Mouse (Mus musculus) heart, embryonic 10.5 days (tissue): ENCODE data around the gene Usp53. TPM values are rescaled to one million over a fixed set of nuclear protein-coding genes. Genes with fewer than 3 reads are reported as not detected.
"Not testable (repeated sequence)": the region's sequence is repeated elsewhere in the genome, so short reads cannot be mapped to it uniquely, and the experiment has no call there.

Experiments used
- DNase-seq: peaks from one replicate; pipeline ENCODE4 v3.0.0-alpha.2; 2017; ENCODE audit warnings: low spot score
- H3K27ac ChIP-seq: fragments of 300-500 bp; sonication (generic); 2 replicates; pipeline ENCODE4 v1.5.1; 2016; ENCODE audit warnings: mild to moderate bottlenecking
- H3K27me3 ChIP-seq: fragments of 300-500 bp; sonication (generic); 2 replicates; pipeline ENCODE4 v1.6.1; 2016; ENCODE audit warnings: mild to moderate bottlenecking; ENCODE audit not compliant: poor library complexity, insufficient read depth, severe bottlenecking
- H3K36me3 ChIP-seq: fragments of 300-500 bp; sonication (generic); 2 replicates; pipeline ENCODE4 v1.6.1; 2016; ENCODE audit warnings: mild to moderate bottlenecking, moderate library complexity
- H3K4me1 ChIP-seq: fragments of 300-500 bp; sonication (generic); 2 replicates; pipeline ENCODE4 v1.6.1; 2016; ENCODE audit warnings: mild to moderate bottlenecking
- H3K4me3 ChIP-seq: fragments of 300-500 bp; sonication (generic); 2 replicates; pipeline ENCODE4 v1.5.1; 2016; ENCODE audit warnings: mild to moderate bottlenecking, moderate library complexity
- H3K9me3 ChIP-seq: fragments of 300-500 bp; sonication (generic); 2 replicates; pipeline ENCODE4 v1.6.1; 2016; ENCODE audit warnings: mild to moderate bottlenecking, moderate library complexity
- WGBS: fragments of 180-500 bp; shearing (Covaris S2); methylation state at CpG from one replicate; pipeline ENCODE4 v1.1.7; 2016; 5-methylcytosine and 5-hydroxymethylcytosine counted together
- polyA plus RNA-seq: library from polyadenylated mRNA; unstranded; fragments of >200 nt; fragmentation: Nextera tagmentation; extraction: Ambion mirVana; gene quantifications from 2 replicates; pipeline ENCODE4 v1.2.1, GENCODE M21; 2016

Gene Usp53
- polyA plus RNA-seq, 1 experiment from 2014 or later, result 9.9 TPM

DNA sequence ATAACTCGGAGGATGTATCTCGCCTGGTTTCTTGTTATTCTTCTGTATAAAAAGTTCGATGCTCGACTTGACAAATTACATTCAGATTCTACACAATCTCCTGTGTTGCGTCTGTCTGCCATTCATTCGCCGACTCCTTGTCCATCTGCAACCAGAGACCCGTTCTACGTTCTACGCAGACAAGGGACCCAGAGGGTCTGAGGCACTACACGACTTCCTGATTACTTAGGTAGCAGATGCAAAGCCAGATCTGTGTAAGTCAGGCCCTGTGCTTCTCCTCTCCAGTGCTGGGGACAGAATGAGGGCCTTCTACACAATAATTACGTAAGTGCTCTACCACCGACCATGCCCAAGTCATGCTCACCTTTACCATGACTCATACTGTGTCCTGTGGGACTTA is 47.1 kb downstream of the Usp53 start:
- H3K9me3 ChIP-seq, H3K4me1 ChIP-seq, H3K27me3 ChIP-seq, H3K4me3 ChIP-seq, H3K27ac ChIP-seq, DNase-seq: not testable (repeated sequence)
- 85% methylated on average over 13 of the region's 13 CpGs for WGBS
- peaks cover 15% of the 10 kb centered on the region; the same call in 1 of the 2 replicates for H3K36me3 ChIP-seq

DNA sequence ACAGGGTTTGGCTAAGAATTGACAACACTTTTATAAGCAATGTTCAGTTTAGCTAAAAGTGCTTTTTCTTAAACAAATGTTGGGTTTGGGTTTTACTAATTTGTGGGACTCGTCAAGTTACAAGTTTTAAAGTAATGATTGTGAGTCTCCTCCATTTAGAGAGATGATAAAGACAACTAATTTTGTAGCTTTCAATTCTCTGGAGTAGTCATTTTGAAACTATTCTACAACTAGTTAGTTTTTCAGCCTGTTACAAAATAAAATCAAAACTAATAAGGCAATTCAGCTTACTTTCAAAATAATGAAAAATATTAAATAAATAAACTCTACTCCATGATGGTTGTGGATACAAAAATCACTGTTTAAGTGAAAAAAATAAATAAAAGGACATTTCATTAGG is 51.8 kb downstream of the Usp53 start:
- 81% methylated on average over 1 of the region's 1 CpGs for WGBS
- DNase-seq, result no peak

DNA sequence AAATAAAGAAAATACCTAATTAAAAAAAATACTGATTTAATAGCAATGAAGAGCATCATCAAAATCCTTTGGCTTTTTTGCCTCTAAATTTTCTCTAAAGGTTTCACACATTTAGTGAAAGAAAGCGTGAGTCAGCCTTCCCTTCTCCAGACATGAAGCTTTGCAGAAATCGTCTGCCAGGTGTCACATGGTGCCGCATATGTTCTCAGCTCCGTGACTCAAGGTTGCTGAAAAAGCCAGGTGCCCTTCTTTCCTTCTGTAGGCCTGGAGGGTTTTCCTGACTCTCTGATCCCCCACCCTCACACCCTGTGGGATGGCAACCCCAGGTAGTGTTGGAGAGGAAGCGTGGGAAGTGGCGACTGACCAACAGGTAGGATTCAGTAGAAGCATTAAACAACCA is 54.6 kb downstream of the Usp53 start:
- H3K36me3 ChIP-seq, result peaks cover 31% of the 10 kb centered on the region; the same call in 1 of the 2 replicates
- H3K27ac ChIP-seq, result no peak overlapping the region
- 87% methylated on average over 6 of the region's 6 CpGs for WGBS
- H3K27me3 ChIP-seq, result no peaks in the 10 kb centered on the region
- peaks cover 10% of the 10 kb centered on the region for H3K4me1 ChIP-seq
- H3K4me3 ChIP-seq, result no peak overlapping the region
- H3K9me3 ChIP-seq, result no peaks in the 10 kb centered on the region
- DNase-seq, result no peak

More for the DNA sequence above, 51.8 kb downstream of the Usp53 start:
- Histone ChIP-seq H3K27ac (no peak overlapping the region), H3K36me3 (peaks cover 23% of the 10 kb centered on the region; the same call in 1 of the 2 replicates), H3K4me1 (no peaks in the 10 kb centered on the region), H3K27me3 (no peaks in the 10 kb centered on the region), H3K4me3 (no peak overlapping the region), H3K9me3 (no peaks in the 10 kb centered on the region)

DNA sequence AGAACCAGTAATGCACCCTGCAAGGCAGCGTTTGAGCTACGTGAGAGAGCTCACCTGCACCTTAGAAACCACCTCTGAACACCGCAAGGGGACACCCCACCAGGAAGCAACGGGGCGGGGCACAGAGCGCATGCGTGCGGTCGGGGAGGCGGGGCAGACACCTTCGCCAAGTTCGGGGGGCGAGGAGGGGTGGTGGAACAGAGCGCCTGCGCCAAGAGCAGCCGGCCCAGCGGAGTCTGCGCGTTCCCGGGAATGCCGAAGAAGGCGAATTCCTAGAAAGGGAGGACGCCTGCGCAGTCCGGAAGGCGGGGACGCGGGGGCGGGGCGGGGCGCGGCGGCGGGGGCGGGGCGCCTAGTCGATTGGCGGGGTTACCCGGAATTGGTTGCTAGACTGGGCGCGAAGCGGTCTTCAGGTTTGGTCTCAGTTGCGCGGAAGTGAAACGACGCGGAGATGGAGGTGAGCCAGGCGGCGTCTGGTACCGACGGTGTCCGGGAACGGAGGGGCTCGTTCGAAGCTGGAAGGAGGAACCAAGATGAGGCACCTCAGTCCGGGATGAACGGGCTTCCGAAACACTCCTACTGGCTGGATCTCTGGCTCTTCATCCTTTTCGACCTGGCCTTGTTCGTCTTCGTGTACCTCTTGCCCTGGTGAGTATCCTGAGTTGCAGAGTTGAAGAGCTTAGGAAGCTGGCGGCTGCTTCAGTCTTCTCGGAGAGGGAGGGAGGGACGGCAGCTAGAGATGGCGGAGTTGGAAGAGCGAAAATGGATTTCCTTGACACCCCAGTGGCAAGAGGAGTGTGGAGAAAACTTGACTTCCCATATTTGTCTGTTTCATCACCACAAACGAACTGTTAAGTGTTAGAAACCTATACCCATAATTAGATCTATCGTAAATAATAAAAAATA is 60.0 kb downstream of the Usp53 start, which contains the start of gene 1810037I17Rik:
TSS of gene 1810037I17Rik (plus strand) at position 195 of the 906 bp plus-strand sequence.
- under 1% methylated on average over 68 of the region's 68 CpGs for WGBS
- Histone ChIP-seq H3K36me3 (peaks cover 17% of the 10 kb centered on the region; the same call in 1 of the 2 replicates), H3K27ac (peak within 1 kb of the TSS; percentile 89), H3K4me1 (peaks cover 30% of the 10 kb centered on the region), H3K27me3 (no peaks in the 10 kb centered on the region), H3K4me3 (peak within 1 kb of the TSS; percentile 69), H3K9me3 (no peaks in the 10 kb centered on the region)
- peak; percentile 99 for DNase-seq

DNA sequence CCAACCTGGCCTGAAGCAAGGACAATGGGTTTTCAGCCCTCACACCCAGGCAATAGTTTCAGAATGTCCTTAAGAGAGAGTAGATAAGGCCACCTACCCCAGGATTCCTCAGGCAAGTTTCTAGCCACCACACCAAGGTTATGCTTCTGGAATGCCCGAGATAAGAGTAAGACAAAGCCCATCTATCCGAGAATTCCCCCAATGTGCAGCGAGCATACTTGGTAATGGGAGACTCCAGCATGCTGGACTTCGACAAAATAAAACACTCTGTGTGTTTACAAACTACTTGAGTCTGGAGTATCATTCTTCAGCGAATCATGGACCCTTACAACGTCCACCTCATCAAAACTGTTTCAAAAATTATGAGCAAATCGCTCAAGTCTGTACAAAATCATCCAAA is 61.2 kb downstream of the Usp53 start:
- Histone ChIP-seq H3K4me1 (peaks cover 30% of the 10 kb centered on the region), H3K27ac (peak overlapping the region; percentile 89), H3K4me3 (peak overlapping the region; percentile 69), H3K27me3 (no peaks in the 10 kb centered on the region), H3K9me3 (no peaks in the 10 kb centered on the region), H3K36me3 (peaks cover 17% of the 10 kb centered on the region; the same call in 1 of the 2 replicates)
- DNase-seq, result no peak
- WGBS, result 37% methylated on average over 7 of the region's 7 CpGs

DNA sequence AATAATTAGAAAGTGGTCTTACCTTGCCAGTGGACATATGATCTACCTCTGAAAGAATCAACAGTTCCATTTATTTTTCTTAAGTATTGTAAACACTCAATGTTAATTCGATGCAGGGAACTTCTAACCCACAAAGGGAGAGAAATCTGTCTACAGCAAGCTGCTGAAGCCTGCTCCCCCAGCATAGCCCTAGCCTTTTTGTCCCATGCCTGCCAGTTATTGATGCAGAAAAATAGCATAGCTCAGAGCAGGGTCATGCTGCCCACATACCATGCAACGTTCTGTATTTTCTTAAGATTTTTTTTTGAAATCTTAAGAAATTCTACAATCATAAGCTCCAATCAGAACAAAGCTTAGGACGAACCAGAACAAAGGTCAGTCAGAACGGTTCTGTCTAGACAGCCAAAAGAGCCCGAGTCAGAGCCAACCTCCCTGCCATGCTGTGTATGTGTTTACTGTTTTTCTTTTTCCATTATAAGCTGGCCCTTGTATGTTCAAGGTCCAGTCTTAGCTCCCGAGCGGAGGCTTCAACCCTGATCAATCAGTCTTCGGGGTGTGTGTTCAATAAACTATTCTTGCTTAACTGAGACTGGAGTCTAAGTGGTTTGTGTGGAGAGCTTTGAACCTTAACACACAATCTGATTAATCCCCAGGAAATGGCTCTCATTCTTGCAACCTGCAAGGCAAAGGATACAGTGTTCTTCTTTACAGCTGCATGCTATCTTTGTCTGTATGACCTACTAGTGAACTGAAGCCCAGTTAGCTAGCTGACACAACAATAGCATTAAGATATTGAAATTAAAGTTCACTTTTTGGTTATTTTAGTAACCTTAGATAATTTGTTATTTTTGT is 62.4 kb downstream of the Usp53 start:
- Histone ChIP-seq H3K27ac (no peak overlapping the region), H3K27me3 (no peaks in the 10 kb centered on the region), H3K4me1 (peaks cover 30% of the 10 kb centered on the region), H3K4me3 (no peak overlapping the region), H3K9me3 (no peaks in the 10 kb centered on the region), H3K36me3 (peaks cover 10% of the 10 kb centered on the region; the same call in 1 of the 2 replicates)
- DNase-seq, result no peak
- WGBS, result 86% methylated on average over 8 of the region's 8 CpGs

DNA sequence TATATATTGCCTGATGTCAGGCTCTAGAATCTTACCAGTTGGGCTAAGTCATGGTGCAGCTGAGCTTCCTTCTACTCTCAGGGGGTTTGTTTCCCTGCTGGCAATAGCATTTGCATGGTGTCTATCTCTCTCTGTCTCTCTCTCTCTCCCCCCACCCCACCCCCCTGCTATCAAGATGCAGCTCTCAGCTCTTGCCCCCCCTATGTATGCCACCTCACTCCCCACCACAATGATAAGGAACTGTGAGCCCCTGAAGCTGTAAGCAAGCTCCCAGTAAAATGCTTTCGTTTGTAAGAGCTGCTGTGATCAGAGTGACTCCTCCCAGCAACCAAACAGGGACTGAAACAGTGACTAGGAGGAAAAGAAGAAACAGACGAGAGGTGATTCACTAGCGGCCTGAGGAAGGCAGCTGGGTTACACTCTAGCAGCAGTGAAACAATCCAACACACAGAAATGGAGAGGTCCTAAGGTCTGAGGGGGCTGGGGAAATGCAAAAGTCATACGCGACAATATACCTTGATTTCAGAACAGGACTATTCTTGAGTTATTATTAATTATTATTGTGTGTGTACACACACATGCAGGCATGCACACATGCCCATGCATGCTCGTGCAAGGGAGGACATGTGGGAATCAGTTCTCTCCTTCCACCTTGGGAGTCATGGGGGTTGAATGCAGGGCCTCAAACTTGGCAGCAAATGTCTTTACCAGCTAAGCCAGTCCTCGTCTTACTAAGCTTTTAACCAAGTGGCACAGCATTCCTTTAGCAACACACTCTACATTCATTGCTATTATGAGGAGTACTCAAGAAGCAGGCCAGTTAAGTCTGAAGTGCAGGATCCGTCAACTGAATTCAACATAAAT is 63.5 kb downstream of the Usp53 start:
- Histone ChIP-seq H3K27me3 (no peaks in the 10 kb centered on the region), H3K27ac (no peak overlapping the region), H3K9me3 (no peaks in the 10 kb centered on the region), H3K4me3 (no peak overlapping the region), H3K36me3 (no peaks in the 10 kb centered on the region), H3K4me1 (peaks cover 20% of the 10 kb centered on the region)
- DNase-seq, result no peak
- 54% methylated on average over 8 of the region's 8 CpGs for WGBS

DNA sequence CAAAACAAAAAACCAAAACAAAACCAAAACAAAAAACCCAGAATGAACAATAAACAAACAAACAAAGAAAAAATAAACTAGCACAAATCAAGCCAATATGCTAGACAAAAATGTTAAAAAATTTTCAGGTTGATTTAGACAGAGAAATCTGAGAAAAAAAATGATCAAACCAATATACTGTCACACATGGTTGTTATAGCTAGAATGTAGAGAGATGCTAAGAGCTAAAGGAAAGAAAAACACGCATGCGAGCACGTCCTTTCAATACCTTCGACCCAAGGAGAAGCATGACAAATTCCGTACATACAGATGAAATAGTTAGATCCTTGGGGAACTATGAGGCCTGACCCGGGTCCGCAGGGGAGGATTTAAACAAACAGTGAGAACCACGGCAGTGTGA is 65.0 kb downstream of the Usp53 start, which contains the start of gene Gm10959:
TSS of gene Gm10959 (minus strand) at position 101 of the 400 bp plus-strand sequence.
- no peaks in the 10 kb centered on the region for H3K36me3 ChIP-seq
- no peak within 1 kb of the TSS for H3K27ac ChIP-seq
- WGBS, result 85% methylated on average over 8 of the region's 8 CpGs
- H3K4me1 ChIP-seq, result peaks cover 20% of the 10 kb centered on the region
- no peaks in the 10 kb centered on the region for H3K9me3 ChIP-seq
- no peak within 1 kb of the TSS for H3K4me3 ChIP-seq
- H3K27me3 ChIP-seq, result no peaks in the 10 kb centered on the region
- DNase-seq, result no peak

DNA sequence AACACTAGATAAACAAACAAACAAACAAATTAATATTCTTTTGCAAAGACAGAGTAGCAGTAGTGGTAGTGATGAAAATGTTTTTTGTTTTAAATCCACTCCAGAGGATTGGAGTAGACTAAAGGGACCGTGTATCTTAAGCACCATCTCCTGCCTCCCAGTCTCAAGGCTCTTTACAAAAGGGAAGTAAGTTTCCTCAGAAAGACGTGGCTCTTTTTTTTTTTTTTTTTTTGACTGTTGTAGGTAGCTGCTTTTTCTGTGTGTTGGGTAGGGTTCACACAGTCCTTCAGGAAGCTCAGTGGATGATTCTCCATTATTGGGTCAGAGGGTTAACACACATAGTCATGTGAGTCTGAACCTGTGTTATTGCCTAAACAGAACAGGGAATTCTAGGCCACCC is 65.6 kb downstream of the Usp53 start:
- Histone ChIP-seq H3K4me3 (no peak overlapping the region), H3K36me3 (no peaks in the 10 kb centered on the region), H3K9me3 (no peaks in the 10 kb centered on the region), H3K4me1 (peaks cover 20% of the 10 kb centered on the region), H3K27ac (no peak overlapping the region), H3K27me3 (no peaks in the 10 kb centered on the region)
- DNase-seq, result no peak
- 72% methylated on average over 2 of the region's 2 CpGs for WGBS

DNA sequence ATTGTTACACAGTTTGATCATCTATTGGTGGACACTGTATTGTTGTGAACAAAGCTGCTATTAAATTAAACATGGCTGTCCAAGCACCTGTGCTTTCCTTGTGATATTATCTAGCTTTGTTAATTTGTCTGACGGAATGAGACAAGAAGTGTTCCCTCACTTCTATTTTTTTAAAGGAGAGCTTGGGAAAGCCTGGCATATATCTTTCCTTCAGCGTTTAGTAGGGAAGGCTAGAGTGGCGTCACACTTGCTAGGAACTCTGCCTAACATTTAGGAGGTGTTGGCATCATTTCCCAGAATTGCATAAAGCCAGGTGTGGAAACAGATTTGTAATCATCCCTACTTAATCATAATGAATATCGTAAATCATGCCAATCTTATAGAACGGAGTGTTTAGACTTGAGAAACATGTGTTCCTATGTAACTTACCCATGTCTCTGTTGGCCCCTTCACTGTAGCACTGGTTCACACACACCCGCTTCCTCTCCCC is 68.1 kb downstream of the Usp53 start:
- no peak for DNase-seq
- 71% methylated on average over 6 of the region's 6 CpGs for WGBS

DNA sequence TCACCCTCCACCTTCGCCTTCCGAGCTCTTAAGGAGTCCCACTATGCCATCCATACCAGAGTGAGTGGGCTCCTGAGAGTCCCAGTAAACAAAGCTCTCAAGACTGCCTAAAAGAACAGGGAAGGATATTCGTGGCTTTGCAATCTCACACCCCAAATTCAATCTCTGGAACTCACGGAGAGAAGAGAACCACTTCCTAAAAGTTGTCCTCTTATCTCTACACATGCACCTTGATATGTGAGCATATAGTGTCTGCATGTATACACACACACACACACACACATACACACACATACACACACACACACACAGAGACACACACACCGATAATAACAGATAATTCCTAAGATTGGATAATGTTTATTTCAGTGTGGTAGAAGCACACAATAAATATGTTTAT is 68.8 kb downstream of the Usp53 start:
- no peak overlapping the region for H3K27ac ChIP-seq
- no peak for DNase-seq

More for the DNA sequence above, 68.1 kb downstream of the Usp53 start:
- H3K27me3 ChIP-seq, result no peaks in the 10 kb centered on the region
- no peaks in the 10 kb centered on the region for H3K36me3 ChIP-seq
- no peaks in the 10 kb centered on the region for H3K9me3 ChIP-seq
- peaks cover 8% of the 10 kb centered on the region for H3K4me1 ChIP-seq
- H3K4me3 ChIP-seq, result no peak overlapping the region
- no peak overlapping the region for H3K27ac ChIP-seq

DNA sequence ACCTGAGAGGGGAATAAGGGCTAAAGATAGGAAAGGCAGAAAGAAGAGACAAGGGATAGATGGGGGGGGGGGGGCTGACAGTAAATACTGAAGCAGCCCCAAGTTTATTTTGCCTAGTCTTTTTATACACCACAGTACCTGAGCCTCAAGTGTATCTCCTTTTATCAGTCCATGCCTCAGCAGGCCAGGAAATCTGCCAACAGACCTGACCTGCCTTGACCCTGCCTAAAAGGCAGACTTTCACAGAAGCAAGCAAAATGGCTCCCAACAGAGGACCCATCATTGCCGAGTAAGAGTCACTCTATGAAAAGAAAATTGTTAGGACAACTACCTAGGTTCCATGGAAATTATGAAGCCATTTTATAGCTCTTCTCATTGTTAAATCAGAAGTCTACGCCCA is 76.5 kb downstream of the Usp53 start:
- Histone ChIP-seq H3K27ac (no peak overlapping the region), H3K4me3 (no peak overlapping the region), H3K4me1 (no peaks in the 10 kb centered on the region), H3K36me3 (no peaks in the 10 kb centered on the region), H3K9me3 (no peaks in the 10 kb centered on the region), H3K27me3 (no peaks in the 10 kb centered on the region)
- 77% methylated on average over 2 of the region's 2 CpGs for WGBS
- no peak for DNase-seq

More for the DNA sequence above, 68.8 kb downstream of the Usp53 start:
- peaks cover under 1% of the 10 kb centered on the region; the same call in 1 of the 2 replicates for H3K4me1 ChIP-seq
- H3K9me3 ChIP-seq, result no peaks in the 10 kb centered on the region
- 80% methylated on average over 5 of the region's 5 CpGs for whole genome bisulfite sequencing
- H3K4me3 ChIP-seq, result no peak overlapping the region
- H3K36me3 ChIP-seq, result no peaks in the 10 kb centered on the region
- H3K27me3 ChIP-seq, result no peaks in the 10 kb centered on the region
